Mouse (Mus musculus): Measurements from ENCODE around the gene Spc25.

Spc25 gene

GRCm38 (mm10) chr2:69205791-69206351 lies at the start of gene Spc25:
TSS of gene Spc25 (minus strand) at chr2:69206194.
- DNase-seq: peak; percentile 75

- no peak for DNase-seq
Measured at GRCm38 (mm10) chr2:69248221-69248755, 42.3 kb upstream of the Spc25 start.

- DNase-seq: no peak
Measured at GRCm38 (mm10) chr2:69247081-69247480, 41.1 kb upstream of the Spc25 start.

- no peak for DNase-seq
Measured at GRCm38 (mm10) chr2:69244924-69245323, 38.9 kb upstream of the Spc25 start.

GRCm38 (mm10) chr2:69239315-69239714 lies 33.3 kb upstream of the Spc25 start:
- no peak for DNase-seq

- no peak for DNase-seq
Measured at GRCm38 (mm10) chr2:69234976-69235678, 29.1 kb upstream of the Spc25 start.

GRCm38 (mm10) chr2:69232101-69232500 lies 26.1 kb upstream of the Spc25 start:
- DNase-seq: no peak

GRCm38 (mm10) chr2:69230137-69230536 lies 24.1 kb upstream of the Spc25 start:
- no peak for DNase-seq

GRCm38 (mm10) chr2:69228635-69229034 lies 22.6 kb upstream of the Spc25 start:
- DNase-seq: no peak

GRCm38 (mm10) chr2:69226876-69227275 lies 20.9 kb upstream of the Spc25 start:
- no peak for DNase-seq

GRCm38 (mm10) chr2:69224724-69225123 lies 18.7 kb upstream of the Spc25 start:
- no peak for DNase-seq

GRCm38 (mm10) chr2:69222815-69223214 lies 16.8 kb upstream of the Spc25 start:
- DNase-seq: no peak

GRCm38 (mm10) chr2:69221868-69222416 lies 15.9 kb upstream of the Spc25 start:
- DNase-seq: no peak

- DNase-seq: no peak
Measured at GRCm38 (mm10) chr2:69215242-69215641, 9.2 kb upstream of the Spc25 start.

GRCm38 (mm10) chr2:69212652-69213051 lies 6.7 kb upstream of the Spc25 start:
- DNase-seq: no peak

- no peak for DNase-seq
Measured at GRCm38 (mm10) chr2:69210773-69211172, 4.8 kb upstream of the Spc25 start, which contains the start of gene G6pc2. TSS of gene G6pc2 (plus strand) at chr2:69211073.

- no peak for DNase-seq
Measured at GRCm38 (mm10) chr2:69209684-69210083, 3.7 kb upstream of the Spc25 start.

- DNase-seq: no peak
Measured at GRCm38 (mm10) chr2:69206523-69206922, 529 bp upstream of the Spc25 start.

- DNase-seq: no peak
Measured at GRCm38 (mm10) chr2:69205185-69205584, 809 bp downstream of the Spc25 start.

GRCm38 (mm10) chr2:69193555-69193954 lies 12.4 kb downstream of the Spc25 start:
- no peak for DNase-seq

GRCm38 (mm10) chr2:69191059-69191458 lies 14.9 kb downstream of the Spc25 start:
- no peak for DNase-seq

- no peak for DNase-seq
Measured at GRCm38 (mm10) chr2:69189222-69189621, 16.8 kb downstream of the Spc25 start.

- no peak for DNase-seq
Measured at GRCm38 (mm10) chr2:69188732-69189131, 17.3 kb downstream of the Spc25 start.

GRCm38 (mm10) chr2:69187990-69188389 lies 18.0 kb downstream of the Spc25 start:
- DNase-seq: no peak
